Mouse (Mus musculus): Measurements from ENCODE around the gene Grip1. TPM values are rescaled to one million over a fixed set of nuclear protein-coding genes. Genes with fewer than 3 reads are reported as not detected.

The Grip1 gene
- polyA plus RNA-seq, 1 experiment from 2014 or later: 19.8 TPM

- Histone ChIP-seq H3K36me3 (no peaks in the 10 kb centered on the region), H3K9ac (no peak overlapping the region), H3K27me3 (no peaks in the 10 kb centered on the region), H3K4me3 (no peak overlapping the region), H3K4me2 (no peak overlapping the region), H3K27ac (replicated peaks) (no peak overlapping the region), H3K9me3 (no peaks in the 10 kb centered on the region), H3K4me1 (replicated peaks) (no peaks in the 10 kb centered on the region)
- ATAC-seq (ENCODE audit: low read depth): no peak
- 91% methylated on average over 7 of the region's 7 CpGs for WGBS
Measured at GRCm38 (mm10) chr10:119435818-119436217, 17.8 kb upstream of the Grip1 start.

GRCm38 (mm10) chr10:119437319-119437718 lies 16.3 kb upstream of the Grip1 start:
- WGBS: 83% methylated on average over 3 of the region's 3 CpGs
- ATAC-seq (ENCODE audit: low read depth): no peak

GRCm38 (mm10) chr10:119441743-119442142 lies 11.9 kb upstream of the Grip1 start:
- Histone ChIP-seq H3K36me3 (no peaks in the 10 kb centered on the region), H3K9me3 (no peaks in the 10 kb centered on the region), H3K4me1 (replicated peaks) (peaks cover 18% of the 10 kb centered on the region), H3K27me3 (no peaks in the 10 kb centered on the region; the same call in 1 of the 2 replicates), H3K27ac (replicated peaks) (no peak overlapping the region), H3K4me2 (no peak overlapping the region), H3K9ac (no peak overlapping the region), H3K4me3 (no peak overlapping the region)
- WGBS: 6% methylated on average over 6 of the region's 6 CpGs
- ATAC-seq (ENCODE audit: low read depth): no peak

More at GRCm38 (mm10) chr10:119437319-119437718, 16.3 kb upstream of the Grip1 start:
- Histone ChIP-seq H3K27me3 (no peaks in the 10 kb centered on the region), H3K36me3 (no peaks in the 10 kb centered on the region), H3K4me1 (replicated peaks) (peaks cover 12% of the 10 kb centered on the region), H3K27ac (replicated peaks) (no peak overlapping the region), H3K9me3 (no peaks in the 10 kb centered on the region), H3K9ac (no peak overlapping the region), H3K4me3 (no peak overlapping the region), H3K4me2 (no peak overlapping the region)

GRCm38 (mm10) chr10:119447392-119447914 lies 6.2 kb upstream of the Grip1 start:
- H3K4me1 ChIP-seq (replicated peaks): peaks cover 5% of the 10 kb centered on the region
- H3K4me2 ChIP-seq: no peak overlapping the region
- no peaks in the 10 kb centered on the region for H3K36me3 ChIP-seq
- no peak overlapping the region for H3K4me3 ChIP-seq
- no peak for ATAC-seq (ENCODE audit: low read depth)
- H3K9me3 ChIP-seq: no peaks in the 10 kb centered on the region
- no peak overlapping the region for H3K27ac ChIP-seq (replicated peaks)
- H3K27me3 ChIP-seq: no peaks in the 10 kb centered on the region; the same call in 1 of the 2 replicates
- WGBS: 86% methylated on average over 14 of the region's 14 CpGs
- no peak overlapping the region for H3K9ac ChIP-seq

- H3K9ac ChIP-seq: no peak overlapping the region
- no peak overlapping the region for H3K27ac ChIP-seq (replicated peaks)
- no peak overlapping the region for H3K4me3 ChIP-seq
- H3K4me2 ChIP-seq: no peak overlapping the region
- no peaks in the 10 kb centered on the region for H3K36me3 ChIP-seq
- H3K9me3 ChIP-seq: no peaks in the 10 kb centered on the region
- no peaks in the 10 kb centered on the region; the same call in 1 of the 2 replicates for H3K27me3 ChIP-seq
- peaks cover 6% of the 10 kb centered on the region for H3K4me1 ChIP-seq (replicated peaks)
- no peak for ATAC-seq (ENCODE audit: low read depth)
- WGBS: 97% methylated on average over 3 of the region's 3 CpGs
Measured at GRCm38 (mm10) chr10:119447930-119448329, 5.7 kb upstream of the Grip1 start.

GRCm38 (mm10) chr10:119452698-119453097 lies 932 bp upstream of the Grip1 start:
- peaks cover 29% of the 10 kb centered on the region for H3K4me1 ChIP-seq (replicated peaks)
- peak overlapping the region; percentile 86; the same call in 1 of the 2 replicates for H3K9ac ChIP-seq
- H3K9me3 ChIP-seq: no peaks in the 10 kb centered on the region
- WGBS: 50% methylated on average over 5 of the region's 5 CpGs
- H3K27ac ChIP-seq (replicated peaks): no peak overlapping the region
- H3K27me3 ChIP-seq: no peaks in the 10 kb centered on the region
- H3K4me3 ChIP-seq: peak overlapping the region; percentile 84
- no peak for ATAC-seq (ENCODE audit: low read depth)
- no peaks in the 10 kb centered on the region for H3K36me3 ChIP-seq
- peak overlapping the region; percentile 97 for H3K4me2 ChIP-seq

- peak overlapping the region; percentile 97 for H3K4me2 ChIP-seq
- no peaks in the 10 kb centered on the region for H3K27me3 ChIP-seq
- peak; percentile 81 for ATAC-seq (ENCODE audit: low read depth)
- H3K9me3 ChIP-seq: no peaks in the 10 kb centered on the region
- H3K4me1 ChIP-seq (replicated peaks): peaks cover 29% of the 10 kb centered on the region
- peak overlapping the region; percentile 86 for H3K9ac ChIP-seq
- H3K4me3 ChIP-seq: peak overlapping the region; percentile 84
- WGBS: under 1% methylated on average over 55 of the region's 57 CpGs
- H3K36me3 ChIP-seq: no peaks in the 10 kb centered on the region
- H3K27ac ChIP-seq (replicated peaks): peak overlapping the region; percentile 89
Measured at GRCm38 (mm10) chr10:119454106-119454667, 557 bp downstream of the Grip1 start.

GRCm38 (mm10) chr10:119454668-119455542 lies 1.3 kb downstream of the Grip1 start:
- H3K9ac ChIP-seq: peak overlapping the region; percentile 86
- peak overlapping the region; percentile 84 for H3K4me3 ChIP-seq
- H3K4me2 ChIP-seq: peak overlapping the region; percentile 97
- H3K36me3 ChIP-seq: no peaks in the 10 kb centered on the region
- H3K27ac ChIP-seq (replicated peaks): peak overlapping the region; percentile 89
- H3K27me3 ChIP-seq: no peaks in the 10 kb centered on the region
- under 1% methylated on average over 30 of the region's 31 CpGs for WGBS
- no peaks in the 10 kb centered on the region for H3K9me3 ChIP-seq
- peak; percentile 21 for ATAC-seq (ENCODE audit: low read depth)
- peaks cover 37% of the 10 kb centered on the region for H3K4me1 ChIP-seq (replicated peaks)

GRCm38 (mm10) chr10:119455543-119455940 lies 1.9 kb downstream of the Grip1 start:
- H3K4me1 ChIP-seq (replicated peaks): peaks cover 43% of the 10 kb centered on the region
- ATAC-seq (ENCODE audit: low read depth): no peak
- H3K4me3 ChIP-seq: peak overlapping the region; percentile 84
- peak overlapping the region; percentile 86 for H3K9ac ChIP-seq
- no peaks in the 10 kb centered on the region for H3K36me3 ChIP-seq
- H3K4me2 ChIP-seq: peak overlapping the region; percentile 97
- no peaks in the 10 kb centered on the region for H3K27me3 ChIP-seq
- no peak overlapping the region for H3K27ac ChIP-seq (replicated peaks)
- H3K9me3 ChIP-seq: no peaks in the 10 kb centered on the region
- 11% methylated on average over 10 of the region's 10 CpGs for WGBS

GRCm38 (mm10) chr10:119457121-119457520 lies 3.5 kb downstream of the Grip1 start:
- no peak for ATAC-seq (ENCODE audit: low read depth)
- no peaks in the 10 kb centered on the region for H3K36me3 ChIP-seq
- H3K4me2 ChIP-seq: no peak overlapping the region
- H3K27me3 ChIP-seq: no peaks in the 10 kb centered on the region
- H3K9me3 ChIP-seq: no peaks in the 10 kb centered on the region
- no peak overlapping the region for H3K9ac ChIP-seq
- peaks cover 44% of the 10 kb centered on the region for H3K4me1 ChIP-seq (replicated peaks)
- no peak overlapping the region for H3K27ac ChIP-seq (replicated peaks)
- 89% methylated on average over 5 of the region's 5 CpGs for WGBS
- no peak overlapping the region for H3K4me3 ChIP-seq

- WGBS: 81% methylated on average over 2 of the region's 2 CpGs
Measured at GRCm38 (mm10) chr10:119458991-119459390, 5.4 kb downstream of the Grip1 start.

GRCm38 (mm10) chr10:119463345-119463744 lies 9.7 kb downstream of the Grip1 start:
- H3K9ac ChIP-seq: no peak overlapping the region
- no peaks in the 10 kb centered on the region for H3K9me3 ChIP-seq
- H3K27ac ChIP-seq (replicated peaks): no peak overlapping the region
- H3K36me3 ChIP-seq: no peaks in the 10 kb centered on the region
- peaks cover 15% of the 10 kb centered on the region for H3K4me1 ChIP-seq (replicated peaks)
- H3K27me3 ChIP-seq: no peaks in the 10 kb centered on the region
- ATAC-seq (ENCODE audit: low read depth): no peak
- 93% methylated on average over 7 of the region's 7 CpGs for WGBS
- no peak overlapping the region for H3K4me2 ChIP-seq
- no peak overlapping the region for H3K4me3 ChIP-seq

More at GRCm38 (mm10) chr10:119458991-119459390, 5.4 kb downstream of the Grip1 start:
- peaks cover 34% of the 10 kb centered on the region for H3K4me1 ChIP-seq (replicated peaks)
- H3K4me2 ChIP-seq: no peak overlapping the region
- H3K36me3 ChIP-seq: no peaks in the 10 kb centered on the region
- H3K9me3 ChIP-seq: no peaks in the 10 kb centered on the region
- H3K9ac ChIP-seq: no peak overlapping the region
- no peak overlapping the region for H3K27ac ChIP-seq (replicated peaks)
- H3K27me3 ChIP-seq: no peaks in the 10 kb centered on the region
- ATAC-seq (ENCODE audit: low read depth): no peak
- no peak overlapping the region for H3K4me3 ChIP-seq
